Mouse (Mus musculus): ENCODE data around the gene Map3k5. TPM values are rescaled to one million over a fixed set of nuclear protein-coding genes. Genes with fewer than 3 reads are reported as not detected.
A peak's percentile ranks its signal among the peaks of the same experiment; 100 is the strongest.

Map3k5 gene
- polyA plus RNA-seq, 1 experiment: 2.2 TPM

DNA sequence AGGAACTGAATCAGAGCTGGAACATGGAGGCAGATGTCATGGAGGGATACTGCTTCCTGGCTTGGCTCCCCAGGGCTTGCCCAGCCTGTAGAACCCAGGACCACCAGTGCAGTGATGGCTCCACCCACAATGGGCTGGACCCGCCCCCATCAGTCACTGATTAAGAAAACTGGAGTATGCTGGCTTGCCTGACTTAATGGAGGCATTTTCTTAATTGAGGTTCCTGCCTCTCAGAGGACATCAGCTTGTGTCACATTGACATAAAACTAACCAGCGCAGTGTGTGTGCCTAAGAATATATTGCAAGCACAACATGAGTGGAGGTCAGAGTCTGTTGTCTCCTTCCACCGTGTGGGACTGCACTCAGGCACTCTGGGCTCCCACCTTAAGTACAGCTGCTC is 158.1 kb downstream of the Map3k5 start:
- Histone ChIP-seq H3K4me1 (ENCODE audit: control insufficient read depth, insufficient read depth, insufficient read length, low read length) (no peaks in the 10 kb centered on the region), H3K36me3 (ENCODE audit: control insufficient read depth, insufficient read depth, low read length) (no peaks in the 10 kb centered on the region; the same call in 1 of the 2 replicates), H3K27me3 (ENCODE audit: control insufficient read depth, insufficient read depth, low read length) (no peaks in the 10 kb centered on the region), H3K27ac (ENCODE audit: insufficient read depth, low read depth, low read length) (no peak overlapping the region), H3K4me3 (ENCODE audit: low read depth, low read length) (no peak overlapping the region)
- TF ChIP-seq POLR2A (IDR thresholded peaks at IDR 0.05; ENCODE audit: low read depth, low read length): no peak
- no peak for TF ChIP-seq CTCF (IDR thresholded peaks at IDR 0.05; ENCODE audit: extremely low read depth, insufficient read length, insufficient replicate concordance, low read depth, low read length)
- 71% methylated on average over 3 of the region's 3 CpGs for WGBS

GRCm38 (mm10) chr10:20101456-20101855 is 167.2 kb downstream of the Map3k5 start:
- Histone ChIP-seq H3K36me3 (ENCODE audit: control insufficient read depth, insufficient read depth, low read length) (peaks cover 12% of the 10 kb centered on the region), H3K4me3 (ENCODE audit: low read depth, low read length) (no peak overlapping the region), H3K4me1 (ENCODE audit: control insufficient read depth, insufficient read depth, insufficient read length, low read length) (peaks cover 5% of the 10 kb centered on the region; the same call in 1 of the 2 replicates), H3K27ac (ENCODE audit: insufficient read depth, low read depth, low read length) (no peak overlapping the region), H3K27me3 (ENCODE audit: control insufficient read depth, insufficient read depth, low read length) (no peaks in the 10 kb centered on the region)
- no peak for TF ChIP-seq CTCF (IDR thresholded peaks at IDR 0.05; ENCODE audit: extremely low read depth, insufficient read length, insufficient replicate concordance, low read depth, low read length)
- no peak for TF ChIP-seq POLR2A (IDR thresholded peaks at IDR 0.05; ENCODE audit: low read depth, low read length)
- WGBS: 95% methylated on average over 6 of the region's 6 CpGs

GRCm38 (mm10) chr10:20104271-20104931 is 170.1 kb downstream of the Map3k5 start:
- Histone ChIP-seq H3K4me1 (ENCODE audit: control insufficient read depth, insufficient read depth, insufficient read length, low read length) (peaks cover 5% of the 10 kb centered on the region; the same call in 1 of the 2 replicates), H3K36me3 (ENCODE audit: control insufficient read depth, insufficient read depth, low read length) (peaks cover 18% of the 10 kb centered on the region), H3K27me3 (ENCODE audit: control insufficient read depth, insufficient read depth, low read length) (no peaks in the 10 kb centered on the region), H3K4me3 (ENCODE audit: low read depth, low read length) (no peak overlapping the region), H3K27ac (ENCODE audit: insufficient read depth, low read depth, low read length) (peak overlapping the region; percentile 21; the same call in 1 of the 2 replicates)
- 44% methylated on average over 8 of the region's 8 CpGs for WGBS
- TF ChIP-seq CTCF (IDR thresholded peaks at IDR 0.05; ENCODE audit: extremely low read depth, insufficient read length, insufficient replicate concordance, low read depth, low read length) (no peak), POLR2A (IDR thresholded peaks at IDR 0.05; ENCODE audit: low read depth, low read length) (no peak)

- WGBS: 75% methylated on average over 4 of the region's 4 CpGs
These were observed 171.3 kb downstream of the Map3k5 start for GRCm38 (mm10) chr10:20105575-20105974.

DNA sequence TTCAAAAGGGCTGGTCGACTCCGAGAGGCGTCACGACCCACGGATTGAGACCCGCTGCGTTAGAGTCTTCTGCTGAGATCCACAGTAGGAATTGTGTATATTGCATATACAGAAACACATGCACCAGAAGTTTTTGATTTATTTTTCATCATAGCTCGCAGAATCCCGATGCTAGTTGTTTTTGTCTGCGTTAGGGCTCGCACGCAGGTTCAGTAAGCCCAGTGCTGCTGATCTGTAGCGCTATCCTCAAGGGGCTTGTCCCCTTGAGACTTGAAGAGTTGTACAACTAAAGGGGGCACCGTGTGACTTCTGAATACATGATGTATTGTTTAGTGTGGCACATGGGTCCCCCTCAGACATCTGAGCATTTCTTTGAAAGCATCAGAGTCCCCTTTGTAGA is 172.8 kb downstream of the Map3k5 start:
- H3K4me1 ChIP-seq (ENCODE audit: control insufficient read depth, insufficient read depth, insufficient read length, low read length): peaks cover 5% of the 10 kb centered on the region; the same call in 1 of the 2 replicates
- peaks cover 13% of the 10 kb centered on the region for H3K36me3 ChIP-seq (ENCODE audit: control insufficient read depth, insufficient read depth, low read length)
- 97% methylated on average over 14 of the region's 14 CpGs for WGBS
- H3K27me3 ChIP-seq (ENCODE audit: control insufficient read depth, insufficient read depth, low read length): no peaks in the 10 kb centered on the region
- no peak overlapping the region for H3K27ac ChIP-seq (ENCODE audit: insufficient read depth, low read depth, low read length)
- TF ChIP-seq POLR2A (IDR thresholded peaks at IDR 0.05; ENCODE audit: low read depth, low read length) (no peak), CTCF (IDR thresholded peaks at IDR 0.05; ENCODE audit: extremely low read depth, insufficient read length, insufficient replicate concordance, low read depth, low read length) (no peak)
- H3K4me3 ChIP-seq (ENCODE audit: low read depth, low read length): no peak overlapping the region

More at GRCm38 (mm10) chr10:20105575-20105974, 171.3 kb downstream of the Map3k5 start:
- Histone ChIP-seq H3K4me3 (ENCODE audit: low read depth, low read length) (no peak overlapping the region), H3K27me3 (ENCODE audit: control insufficient read depth, insufficient read depth, low read length) (no peaks in the 10 kb centered on the region), H3K27ac (ENCODE audit: insufficient read depth, low read depth, low read length) (no peak overlapping the region), H3K4me1 (ENCODE audit: control insufficient read depth, insufficient read depth, insufficient read length, low read length) (peaks cover 5% of the 10 kb centered on the region; the same call in 1 of the 2 replicates), H3K36me3 (ENCODE audit: control insufficient read depth, insufficient read depth, low read length) (peaks cover 11% of the 10 kb centered on the region; the same call in 1 of the 2 replicates)
- TF ChIP-seq POLR2A (IDR thresholded peaks at IDR 0.05; ENCODE audit: low read depth, low read length) (no peak), CTCF (IDR thresholded peaks at IDR 0.05; ENCODE audit: extremely low read depth, insufficient read length, insufficient replicate concordance, low read depth, low read length) (no peak)

GRCm38 (mm10) chr10:20111508-20111907 is 177.2 kb downstream of the Map3k5 start:
- no peak for TF ChIP-seq POLR2A (IDR thresholded peaks at IDR 0.05; ENCODE audit: low read depth, low read length)
- TF ChIP-seq CTCF (IDR thresholded peaks at IDR 0.05; ENCODE audit: extremely low read depth, insufficient read length, insufficient replicate concordance, low read depth, low read length): no peak
- peaks cover 12% of the 10 kb centered on the region for H3K36me3 ChIP-seq (ENCODE audit: control insufficient read depth, insufficient read depth, low read length)
- H3K27me3 ChIP-seq (ENCODE audit: control insufficient read depth, insufficient read depth, low read length): no peaks in the 10 kb centered on the region
- H3K27ac ChIP-seq (ENCODE audit: insufficient read depth, low read depth, low read length): no peak overlapping the region
- 92% methylated on average over 5 of the region's 5 CpGs for WGBS
- no peaks in the 10 kb centered on the region for H3K4me1 ChIP-seq (ENCODE audit: control insufficient read depth, insufficient read depth, insufficient read length, low read length)
- no peak overlapping the region for H3K4me3 ChIP-seq (ENCODE audit: low read depth, low read length)
